Mouse (Mus musculus) bone marrow, adult 2 months (tissue): ENCODE measurements around the gene Pih1d1. TPM values are rescaled to one million over a fixed set of nuclear protein-coding genes. Genes with fewer than 3 reads are reported as not detected.
A peak's percentile ranks its signal among the peaks of the same experiment; 100 is the strongest.

Experiments used
- H3K27ac ChIP-seq: fragments of 200-500 bp; 2 replicates; pipeline ENCODE4 v1.5.1; 2012; ENCODE audit warnings: low read depth, mild to moderate bottlenecking, control low read depth, inconsistent platforms, low read length; ENCODE audit not compliant: control insufficient read depth, poor library complexity, insufficient read depth
- H3K4me1 ChIP-seq: fragments of 200-500 bp; 2 replicates; pipeline ENCODE4 v1.6.1; 2011; ENCODE audit warnings: low read length; ENCODE audit not compliant: control insufficient read depth, insufficient read depth
- H3K4me3 ChIP-seq: fragments of 200-500 bp; replicated peaks from 2 replicates; pipeline ENCODE3; 2011; ENCODE audit warnings: mild to moderate bottlenecking, low read depth, low read length, control low read depth; ENCODE audit not compliant: control insufficient read depth
- CTCF ChIP-seq: fragments of 200-500 bp; IDR thresholded peaks from 2 replicates; pipeline ENCODE4 v1.5.1; 2011; ENCODE audit warnings: low read length, control low read depth; ENCODE audit not compliant: control insufficient read depth, insufficient read depth
- POLR2A ChIP-seq: fragments of 200-500 bp; IDR thresholded peaks from 2 replicates; pipeline ENCODE4 v1.6.1; 2011; ENCODE audit warnings: low read depth, mild to moderate bottlenecking, control low read depth, low read length, borderline replicate concordance; ENCODE audit not compliant: control insufficient read depth
- WGBS: fragments of 180-500 bp; shearing (Covaris S2); methylation state at CpG from one replicate; pipeline ENCODE4 v1.1.7; 2018; 5-methylcytosine and 5-hydroxymethylcytosine counted together
- polyA plus RNA-seq: library from polyadenylated mRNA; stranded (reverse); fragments of >200 nt; gene quantifications from 2 replicates; pipeline ENCODE4 v1.2.4, GENCODE M21; 2011; ENCODE audit warnings: low replicate concordance; ENCODE audit not compliant: missing spikeins, insufficient read depth, insufficient read length

The Pih1d1 gene
- polyA plus RNA-seq, 1 experiment = 92.4 TPM

DNA sequence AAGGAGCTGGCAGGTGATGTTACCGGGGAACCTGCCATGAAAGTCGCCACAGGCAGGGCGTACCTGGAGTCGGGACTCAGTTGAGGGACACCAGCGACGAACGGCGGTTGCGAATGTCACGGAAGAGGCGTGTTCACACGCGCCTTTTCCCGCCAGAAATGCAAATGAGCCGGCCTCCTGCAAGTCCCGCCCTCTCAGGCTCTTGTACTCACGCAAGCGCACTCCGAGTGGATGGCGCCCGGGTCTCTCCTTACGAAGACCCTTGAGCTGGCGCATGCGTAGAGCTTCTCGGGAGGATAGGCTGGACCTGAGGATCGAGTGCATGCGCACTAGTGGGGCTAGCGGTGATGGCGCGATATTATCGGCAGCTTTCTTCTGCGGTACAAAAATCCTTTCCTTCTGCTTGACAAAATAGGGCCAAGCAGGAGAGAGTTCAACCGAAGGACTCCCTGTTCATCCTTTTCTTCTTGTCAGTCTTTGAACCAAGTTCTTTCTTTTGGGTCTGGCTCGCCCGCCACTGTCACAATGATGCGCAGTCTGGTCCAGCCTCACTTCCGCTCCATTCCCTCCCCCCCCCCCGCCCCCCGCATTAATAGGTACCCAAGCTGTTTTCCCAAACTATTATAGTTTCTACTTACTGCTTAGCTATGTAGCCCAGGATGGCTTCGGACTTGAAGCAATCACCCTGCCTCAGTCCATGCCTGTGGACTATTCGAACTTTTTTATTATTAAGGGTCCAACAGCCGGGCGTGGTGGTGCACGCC is 50.5 kb downstream of the Pih1d1 start, which contains the start of gene Ccdc155:
Gene Ccdc155, minus strand, starts transcription at position 513 of the 764 bp plus-strand sequence.
- peak within 1 kb of the TSS; percentile 83 for H3K4me3 ChIP-seq
- H3K4me1 ChIP-seq = no peaks in the 10 kb centered on the region
- 5% methylated on average over 44 of the region's 44 CpGs for WGBS
- H3K27ac ChIP-seq = no peak within 1 kb of the TSS; the same call in 1 of the 2 replicates
- TF ChIP-seq CTCF = no peak
- peak; percentile 58; the same call in 1 of the 2 replicates for TF ChIP-seq POLR2A

DNA sequence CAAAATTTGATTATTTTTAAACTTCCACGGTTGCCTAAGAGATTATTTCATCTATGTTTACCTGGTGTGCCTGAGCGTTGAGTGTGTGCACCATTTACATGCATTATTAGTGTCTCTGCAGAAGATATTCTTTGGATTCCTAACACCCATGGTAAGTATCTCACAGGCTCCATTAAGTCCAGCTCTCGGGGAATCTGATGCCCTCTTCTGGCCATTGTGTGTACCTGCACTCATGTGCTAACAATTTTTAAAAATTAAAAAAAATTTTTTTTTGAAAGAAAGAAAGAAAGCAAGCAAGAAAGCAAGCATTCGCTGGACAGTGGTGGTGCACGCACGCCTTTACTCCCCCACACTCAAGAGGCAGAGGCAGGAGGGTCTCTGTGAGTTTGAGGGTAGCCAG is 54.2 kb downstream of the Pih1d1 start:
- Histone ChIP-seq H3K4me1 (peaks cover 5% of the 10 kb centered on the region), H3K4me3 (no peak overlapping the region), H3K27ac (no peak overlapping the region)
- WGBS = 85% methylated on average over 6 of the region's 6 CpGs
- no peak for TF ChIP-seq POLR2A
- no peak for TF ChIP-seq CTCF

Other genes starting within 250 kb of the Pih1d1 start
- 43.5 and 60.3 TPM in 2 replicates for gene Ap2a1, start 224.8 kb upstream of the Pih1d1 start, polyA plus RNA-seq
- not detected in 2 replicates for gene Tsks, start 211.1 kb upstream of the Pih1d1 start, polyA plus RNA-seq
- 6.5 TPM in 2 replicates for gene Cpt1c, start 179.5 kb upstream of the Pih1d1 start, polyA plus RNA-seq
- gene Prmt1, start 167.7 kb upstream of the Pih1d1 start, polyA plus RNA-seq = 192 and 337 TPM in 2 replicates
- 71.4 and 165 TPM in 2 replicates for gene Irf3, start 156.7 kb upstream of the Pih1d1 start, polyA plus RNA-seq
- 28.9 and 40.8 TPM in 2 replicates for gene Bcl2l12, start 155.6 kb upstream of the Pih1d1 start, polyA plus RNA-seq
- 45.6 and 72.1 TPM in 2 replicates for gene Scaf1, start 137.9 kb upstream of the Pih1d1 start, polyA plus RNA-seq
- gene Rras, start 136.3 kb upstream of the Pih1d1 start, polyA plus RNA-seq = 11.0 and 14.9 TPM in 2 replicates
- 8.6 and 14.3 TPM in 2 replicates for gene Prr12, start 101.4 kb upstream of the Pih1d1 start, polyA plus RNA-seq
- 31.8 and 44.8 TPM in 2 replicates for gene Nosip, start 91.9 kb upstream of the Pih1d1 start, polyA plus RNA-seq
- gene Prrg2, start 91.6 kb upstream of the Pih1d1 start, polyA plus RNA-seq = 13.8 and 18.2 TPM in 2 replicates
- 10.6 and 16.0 TPM in 2 replicates for gene Rcn3, start 62.1 kb upstream of the Pih1d1 start, polyA plus RNA-seq
- gene Fcgrt, start 50.5 kb upstream of the Pih1d1 start, polyA plus RNA-seq = 13.9 and 19.1 TPM in 2 replicates
- gene Rps11, start 29.9 kb upstream of the Pih1d1 start, polyA plus RNA-seq = 982 and 1,240 TPM in 2 replicates
- gene Rpl13a, start 25.5 kb upstream of the Pih1d1 start, polyA plus RNA-seq = 2,527 and 4,441 TPM in 2 replicates
- not detected in 2 replicates for gene Gm45713, start 18.1 kb upstream of the Pih1d1 start, polyA plus RNA-seq
- 32.5 and 85.0 TPM in 2 replicates for gene Flt3l, start 17.9 kb upstream of the Pih1d1 start, polyA plus RNA-seq
- gene Aldh16a1, start 281 bp downstream of the Pih1d1 start, polyA plus RNA-seq = 49.6 and 113 TPM in 2 replicates
- 1.3 TPM in 1 of 2 replicates, not detected in the other for gene Slc17a7, start 9.6 kb downstream of the Pih1d1 start, polyA plus RNA-seq
- 1.2 TPM in 1 of 2 replicates, not detected in the other for gene Gfy, start 25.3 kb downstream of the Pih1d1 start, polyA plus RNA-seq
- gene Pth2, start 26.7 kb downstream of the Pih1d1 start, polyA plus RNA-seq = not detected in 2 replicates
- not detected in 2 replicates for gene Ccdc155, start 50.6 kb downstream of the Pih1d1 start, polyA plus RNA-seq
- gene Dkkl1, start 57.8 kb downstream of the Pih1d1 start, polyA plus RNA-seq = 1.5 TPM in 1 of 2 replicates, not detected in the other
- gene Tead2, start 61.5 kb downstream of the Pih1d1 start, polyA plus RNA-seq = 5.0 and 10.9 TPM in 2 replicates
- gene Cd37, start 84.8 kb downstream of the Pih1d1 start, polyA plus RNA-seq = 214 and 405 TPM in 2 replicates
- gene Slc6a16, start 86.8 kb downstream of the Pih1d1 start, polyA plus RNA-seq = not detected in 2 replicates
- gene Slc6a21, start 123.2 kb downstream of the Pih1d1 start, polyA plus RNA-seq = not detected in 2 replicates
- 2.6 and 3.9 TPM in 2 replicates for gene Trpm4, start 179.5 kb downstream of the Pih1d1 start, polyA plus RNA-seq
- gene Hrc, start 181.0 kb downstream of the Pih1d1 start, polyA plus RNA-seq = 1.5 and 1.7 TPM in 2 replicates
- not detected in 2 replicates for gene Ppfia3, start 212.7 kb downstream of the Pih1d1 start, polyA plus RNA-seq
- gene Lin7b, start 216.3 kb downstream of the Pih1d1 start, polyA plus RNA-seq = not detected in 2 replicates
- 753 and 781 TPM in 2 replicates for gene Snrnp70, start 241.4 kb downstream of the Pih1d1 start, polyA plus RNA-seq